Mouse (Mus musculus): Measurements from ENCODE around the gene Gm11634.

GRCm38 (mm10) chr11:101614116-101614515, 15.1 kb upstream of the Gm11634 start:
- no peak for TF ChIP-seq CTCF (IDR thresholded peaks at IDR 0.05; ENCODE audit: extremely low read depth, insufficient read depth, insufficient read length, insufficient replicate concordance)
- no peak for TF ChIP-seq POLR2A (IDR thresholded peaks at IDR 0.05; ENCODE audit: low read depth, low read length)

All from spleen, adult 2 months (tissue).